Mouse (Mus musculus) kidney, adult 2 months (tissue): ENCODE data around the gene Plppr3. TPM values are rescaled to one million over a fixed set of nuclear protein-coding genes. Genes with fewer than 3 reads are reported as not detected.
A peak's percentile ranks its signal among the peaks of the same experiment; 100 is the strongest.

Source experiments
- DNase-seq: peaks from one replicate; pipeline ENCODE4 v3.0.0; 2021
- H3K27ac ChIP-seq: fragments of 200-500 bp; 2 replicates; pipeline ENCODE4 v1.5.1; 2012; ENCODE audit warnings: low read depth, low read length, control low read depth, inconsistent platforms; ENCODE audit not compliant: insufficient read depth
- H3K27me3 ChIP-seq: fragments of 200-500 bp; replicated peaks from 2 replicates; pipeline ENCODE4 v1.6.1; 2012; ENCODE audit warnings: mild to moderate bottlenecking, moderate library complexity, low read length, inconsistent platforms; ENCODE audit not compliant: control insufficient read depth, insufficient read depth
- H3K36me3 ChIP-seq: fragments of 200-500 bp; 2 replicates; pipeline ENCODE4 v1.6.1; 2012; ENCODE audit warnings: mild to moderate bottlenecking, moderate library complexity, low read length, inconsistent platforms; ENCODE audit not compliant: control insufficient read depth, insufficient read depth
- H3K4me1 ChIP-seq: fragments of 200-500 bp; 2 replicates; pipeline ENCODE4 v1.6.1; 2011; ENCODE audit warnings: low read length; ENCODE audit not compliant: control insufficient read depth, insufficient read depth
- H3K4me3 ChIP-seq: fragments of 200-500 bp; 2 replicates; pipeline ENCODE4 v1.5.1; 2011; ENCODE audit warnings: mild to moderate bottlenecking, low read depth, low read length, control low read depth; ENCODE audit not compliant: insufficient read depth
- CTCF ChIP-seq: fragments of 200-500 bp; conservative IDR thresholded peaks from 2 replicates; pipeline ENCODE4 v1.5.1; 2011; ENCODE audit warnings: low read depth, mild to moderate bottlenecking, control low read depth, low read length, moderate library complexity, mixed read lengths; ENCODE audit not compliant: insufficient read depth, insufficient read length
- POLR2A ChIP-seq: fragments of 200-500 bp; IDR thresholded peaks from one replicate; pipeline ENCODE4 v1.6.1; 2011; ENCODE audit warnings: low read depth, low read length, control low read depth
- WGBS: fragments of 180-500 bp; shearing (Covaris S2); methylation state at CpG from one replicate; pipeline ENCODE4 v1.1.7; 2018; 5-methylcytosine and 5-hydroxymethylcytosine counted together
- polyA plus RNA-seq: library from polyadenylated mRNA; depleted of rRNA; stranded (reverse); fragments of >200 nt; gene quantifications from 2 replicates; pipeline ENCODE4 v1.2.3, GENCODE M21; 2012

The Plppr3 gene
- polyA plus RNA-seq, 1 experiment = 2.7 TPM

DNA sequence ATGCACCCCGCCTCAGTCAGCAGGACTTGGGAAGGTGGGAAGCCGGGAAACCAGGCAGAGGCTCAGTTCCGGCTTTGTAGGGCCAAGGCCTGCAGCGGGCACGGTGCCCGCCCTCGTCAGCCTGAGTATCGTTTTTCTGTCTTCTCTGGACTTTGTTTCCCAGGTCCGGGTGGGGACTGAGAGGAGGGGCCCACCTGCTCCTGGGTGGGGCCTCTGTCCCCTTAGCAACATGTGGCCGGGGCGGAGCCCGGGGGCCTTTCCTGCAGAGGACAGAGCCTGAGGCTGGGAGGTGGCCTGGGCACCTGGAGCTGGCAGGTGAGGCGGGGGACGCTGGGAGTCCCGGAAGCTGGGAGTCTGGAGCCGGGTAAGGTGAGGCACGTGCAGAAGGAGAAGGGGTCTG lies 52.1 kb downstream of the Plppr3 start:
- TF ChIP-seq CTCF (no peak), POLR2A (no peak)
- peak overlapping the region; percentile 29 for H3K4me3 ChIP-seq

DNA sequence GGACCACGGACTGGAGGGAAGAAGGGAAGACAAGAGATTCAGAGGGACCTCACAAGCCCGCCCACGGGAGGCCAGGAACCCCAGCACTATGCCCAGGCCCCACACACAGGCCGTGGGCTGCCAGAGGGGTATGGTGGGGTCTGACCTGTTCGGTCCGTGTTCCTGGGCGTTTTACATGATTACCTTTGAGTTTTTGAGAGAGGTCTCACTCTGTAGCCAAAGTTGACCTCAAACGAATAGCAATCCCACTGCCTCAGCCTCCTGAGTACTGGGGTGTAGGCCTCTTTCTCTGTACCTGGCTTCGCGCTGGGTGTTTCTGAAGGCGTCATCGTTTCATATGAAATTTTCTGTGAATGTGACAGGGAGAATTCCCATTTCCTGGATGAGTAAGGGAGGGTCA lies 52.7 kb downstream of the Plppr3 start:
- peak overlapping the region; percentile 62; the same call in 1 of the 2 replicates for H3K27ac ChIP-seq
- H3K4me1 ChIP-seq = peaks cover 27% of the 10 kb centered on the region
- H3K27me3 ChIP-seq = no peaks in the 10 kb centered on the region
- TF ChIP-seq POLR2A = no peak
- TF ChIP-seq CTCF = no peak
- H3K4me3 ChIP-seq = no peak overlapping the region
- H3K36me3 ChIP-seq = no peaks in the 10 kb centered on the region; the same call in 1 of the 2 replicates
- 72% methylated on average over 12 of the region's 12 CpGs for WGBS
- DNase-seq = no peak

More for the DNA sequence above, 52.1 kb downstream of the Plppr3 start:
- WGBS = 20% methylated on average over 17 of the region's 17 CpGs
- Histone ChIP-seq H3K27me3 (no peaks in the 10 kb centered on the region), H3K36me3 (no peaks in the 10 kb centered on the region; the same call in 1 of the 2 replicates), H3K27ac (peak overlapping the region; percentile 62), H3K4me1 (peaks cover 26% of the 10 kb centered on the region)
- peak; percentile 91 for DNase-seq

DNA sequence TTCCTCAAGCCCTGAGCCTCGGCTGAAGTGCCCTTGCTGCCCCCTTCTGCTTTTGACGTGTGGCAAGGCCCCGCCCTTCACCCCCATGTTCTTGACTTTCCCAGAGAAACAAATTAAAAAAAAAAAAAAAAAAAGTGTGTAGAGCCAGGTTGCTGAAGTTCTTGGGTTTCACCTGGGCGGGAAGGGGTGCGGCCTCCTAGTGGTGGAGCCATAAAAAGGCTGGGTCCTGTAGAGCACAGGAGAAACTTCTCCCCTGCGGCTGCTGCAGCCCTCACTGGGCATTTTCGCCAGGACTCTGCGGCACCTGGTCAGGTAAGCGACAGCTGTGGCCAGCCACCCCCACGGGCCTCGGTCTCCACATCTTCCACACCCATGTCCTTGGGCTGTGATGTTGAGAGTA lies 53.7 kb downstream of the Plppr3 start, which contains the start of gene Misp:
Gene Misp, plus strand, starts transcription at position 208 of the 400 bp plus-strand sequence.
- TF ChIP-seq CTCF (no peak; the same call in 1 of the 2 replicates), POLR2A (no peak)
- no peaks in the 10 kb centered on the region; the same call in 1 of the 2 replicates for H3K36me3 ChIP-seq
- DNase-seq = peak; percentile 71
- no peak within 1 kb of the TSS; the same call in 1 of the 2 replicates for H3K4me3 ChIP-seq
- H3K4me1 ChIP-seq = peaks cover 36% of the 10 kb centered on the region
- no peaks in the 10 kb centered on the region for H3K27me3 ChIP-seq
- 45% methylated on average over 11 of the region's 11 CpGs for WGBS
- H3K27ac ChIP-seq = peak within 1 kb of the TSS; percentile 62

DNA sequence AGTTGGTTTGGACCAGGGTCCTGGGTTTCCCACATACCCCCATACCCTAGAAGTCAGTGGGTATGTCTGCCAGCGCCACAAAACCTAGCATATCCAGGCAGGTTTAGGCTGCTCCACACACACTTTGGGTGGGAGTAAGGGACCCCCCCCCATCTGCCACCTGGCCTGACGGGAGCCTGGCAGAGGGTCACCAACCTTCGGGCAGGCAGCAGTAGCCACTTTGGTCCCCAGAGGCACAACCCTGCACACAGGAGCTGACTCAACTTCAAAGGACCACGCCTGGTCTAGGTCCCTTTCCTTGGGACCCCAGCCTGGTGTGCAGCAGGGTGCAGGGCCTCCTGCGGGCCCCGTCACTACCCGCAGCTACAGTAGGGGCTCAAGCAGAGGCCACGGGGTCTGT lies 54.2 kb downstream of the Plppr3 start:
- DNase-seq = no peak
- Histone ChIP-seq H3K27ac (peak overlapping the region; percentile 40), H3K36me3 (no peaks in the 10 kb centered on the region; the same call in 1 of the 2 replicates), H3K4me3 (no peak overlapping the region), H3K4me1 (peaks cover 38% of the 10 kb centered on the region), H3K27me3 (no peaks in the 10 kb centered on the region)
- WGBS = 71% methylated on average over 8 of the region's 8 CpGs
- TF ChIP-seq CTCF (no peak), POLR2A (no peak)

DNA sequence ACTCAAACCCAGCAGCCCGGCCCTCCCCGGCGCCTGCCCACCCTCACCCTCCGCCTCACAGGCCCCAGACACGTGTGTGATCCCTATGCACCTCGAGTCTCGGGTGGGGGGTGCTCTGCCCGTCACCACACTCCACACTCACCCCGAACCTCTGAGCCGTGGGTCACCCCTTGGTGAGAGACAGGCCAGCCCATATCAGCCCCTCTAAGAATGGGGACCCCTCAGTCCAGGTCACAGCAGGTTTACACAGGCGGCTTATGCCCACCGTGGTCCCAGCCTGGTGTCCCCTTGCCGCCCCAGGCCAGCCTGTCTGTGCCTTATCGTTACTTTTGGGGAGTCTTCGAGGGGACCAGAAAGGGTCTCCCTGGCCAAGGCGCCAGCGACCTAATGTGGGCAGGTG lies 54.8 kb downstream of the Plppr3 start:
- peaks cover 44% of the 10 kb centered on the region for H3K4me1 ChIP-seq
- 91% methylated on average over 17 of the region's 17 CpGs for WGBS
- no peak overlapping the region for H3K27ac ChIP-seq

DNA sequence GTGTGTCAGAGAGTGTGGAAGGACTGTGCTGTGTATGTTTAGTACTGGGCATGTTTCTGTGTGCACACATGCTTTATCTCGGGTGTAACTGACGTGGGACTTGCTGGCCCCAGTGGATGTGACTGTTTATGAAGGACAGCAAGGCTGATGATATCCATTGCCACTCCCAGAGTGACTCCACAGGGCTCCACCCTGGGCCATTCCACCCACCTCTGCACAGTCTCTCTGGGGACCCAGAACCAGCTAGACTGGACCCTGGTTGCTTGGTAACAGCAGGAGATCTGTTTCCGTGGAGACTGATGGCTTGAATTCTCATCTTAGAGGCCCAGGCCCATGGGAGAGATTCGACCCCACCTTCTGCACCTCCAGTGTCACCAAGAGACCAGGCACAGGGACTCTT lies 56.2 kb downstream of the Plppr3 start:
- 64% methylated on average over 4 of the region's 4 CpGs for WGBS

More for the DNA sequence above, 54.8 kb downstream of the Plppr3 start:
- DNase-seq = no peak
- Histone ChIP-seq H3K4me3 (no peak overlapping the region), H3K27me3 (no peaks in the 10 kb centered on the region), H3K36me3 (no peaks in the 10 kb centered on the region; the same call in 1 of the 2 replicates)
- TF ChIP-seq CTCF = no peak
- no peak for TF ChIP-seq POLR2A

DNA sequence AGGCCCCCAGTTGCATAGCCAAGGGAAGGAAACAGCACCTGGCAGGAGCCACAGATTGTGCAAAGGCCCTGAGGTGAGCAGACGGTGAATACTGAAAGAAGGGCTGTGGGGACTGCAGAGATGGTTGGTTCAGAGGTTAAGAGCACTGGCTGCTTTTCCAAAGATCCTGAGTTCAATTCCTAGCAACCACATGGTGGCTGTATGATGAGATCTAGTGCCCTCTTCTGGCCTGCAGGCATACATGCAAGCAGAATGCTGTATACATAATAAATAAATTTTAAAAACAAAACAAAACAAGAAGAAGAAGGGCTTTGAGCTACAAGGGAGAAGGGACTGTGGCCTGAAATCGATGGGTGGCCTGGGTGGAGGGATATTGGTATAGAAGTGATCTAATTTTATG lies 57.3 kb downstream of the Plppr3 start:
- peak; percentile 27 for TF ChIP-seq CTCF
- TF ChIP-seq POLR2A = no peak
- DNase-seq = no peak
- Histone ChIP-seq H3K36me3 (no peaks in the 10 kb centered on the region; the same call in 1 of the 2 replicates), H3K4me3 (no peak overlapping the region), H3K27me3 (no peaks in the 10 kb centered on the region), H3K27ac (no peak overlapping the region), H3K4me1 (peaks cover 41% of the 10 kb centered on the region)
- WGBS = 46% methylated on average over 2 of the region's 2 CpGs

More for the DNA sequence above, 56.2 kb downstream of the Plppr3 start:
- Histone ChIP-seq H3K27me3 (no peaks in the 10 kb centered on the region), H3K36me3 (no peaks in the 10 kb centered on the region; the same call in 1 of the 2 replicates), H3K4me3 (no peak overlapping the region), H3K4me1 (peaks cover 44% of the 10 kb centered on the region), H3K27ac (no peak overlapping the region)
- no peak for TF ChIP-seq POLR2A
- no peak for DNase-seq
